Mouse (Mus musculus): ENCODE data around the gene Tgif1. TPM values are rescaled to one million over a fixed set of nuclear protein-coding genes. Genes with fewer than 3 reads are reported as not detected.

The Tgif1 gene
- polyA plus RNA-seq (2016; fragmentation: Nextera tagmentation; extraction: Ambion mirVana), result 66.8 and 68.7 TPM in 2 replicates

- ATAC-seq (ENCODE audit: low FRiP score), result peak; percentile 5; the same call in 1 of the 2 replicates
- H3K36me3 ChIP-seq, result no peaks in the 10 kb centered on the region
- peak within 1 kb of the TSS; percentile 82 for H3K9ac ChIP-seq
- WGBS, result under 1% methylated on average over 29 of the region's 29 CpGs
- no peaks in the 10 kb centered on the region for H3K9me3 ChIP-seq (replicated peaks)
- H3K27ac ChIP-seq, result peak within 1 kb of the TSS; percentile 92
- peaks cover 27% of the 10 kb centered on the region for H3K4me1 ChIP-seq
- peak within 1 kb of the TSS; percentile 93 for H3K4me2 ChIP-seq (replicated peaks)
- peaks cover 4% of the 10 kb centered on the region; the same call in 1 of the 2 replicates for H3K27me3 ChIP-seq
- H3K4me3 ChIP-seq, result peak within 1 kb of the TSS; percentile 71
These were observed at the start of gene Tgif1 for GRCm38 (mm10) chr17:70853436-70853905. Gene Tgif1, minus strand, starts transcription at chr17:70853546.

- no peaks in the 10 kb centered on the region for H3K27me3 ChIP-seq
- H3K27ac ChIP-seq, result no peak overlapping the region
- no peaks in the 10 kb centered on the region for H3K36me3 ChIP-seq
- WGBS, result 79% methylated on average over 10 of the region's 10 CpGs
- no peak overlapping the region for H3K4me3 ChIP-seq
- H3K9me3 ChIP-seq (replicated peaks), result no peaks in the 10 kb centered on the region
- ATAC-seq (ENCODE audit: low FRiP score), result no peak
- no peak overlapping the region for H3K9ac ChIP-seq
- H3K4me1 ChIP-seq, result no peaks in the 10 kb centered on the region
- no peak overlapping the region for H3K4me2 ChIP-seq (replicated peaks)
These were observed 47.3 kb upstream of the Tgif1 start for GRCm38 (mm10) chr17:70900660-70901059.

- H3K36me3 ChIP-seq, result no peaks in the 10 kb centered on the region
- H3K9me3 ChIP-seq (replicated peaks), result no peaks in the 10 kb centered on the region
- no peak overlapping the region for H3K9ac ChIP-seq
- no peak overlapping the region for H3K27ac ChIP-seq
- H3K4me3 ChIP-seq, result no peak overlapping the region
- H3K4me2 ChIP-seq (replicated peaks), result no peak overlapping the region
- no peaks in the 10 kb centered on the region for H3K4me1 ChIP-seq
- H3K27me3 ChIP-seq, result no peaks in the 10 kb centered on the region
- 92% methylated on average over 6 of the region's 6 CpGs for WGBS
- ATAC-seq (ENCODE audit: low FRiP score), result no peak
These were observed 46.3 kb upstream of the Tgif1 start for GRCm38 (mm10) chr17:70899642-70900041.

DNA sequence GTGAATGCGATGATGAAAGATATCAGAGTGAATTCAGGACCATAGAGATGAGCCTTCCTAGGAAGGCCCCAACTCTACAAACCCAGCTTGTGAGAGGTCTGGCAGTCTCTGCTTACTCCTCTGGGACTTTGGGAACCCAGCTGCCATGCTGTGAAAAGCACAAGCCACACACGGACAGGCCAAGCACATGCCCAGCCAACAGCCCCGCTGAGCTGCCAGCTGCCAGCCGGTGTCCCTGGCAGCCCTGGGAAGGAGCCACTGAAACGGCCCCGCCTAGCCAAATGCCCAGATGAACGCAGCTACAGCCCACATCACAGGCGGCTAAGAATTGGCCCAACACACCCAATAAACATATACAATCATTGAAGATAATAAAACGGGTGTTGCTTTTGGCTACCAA lies 41.5 kb upstream of the Tgif1 start:
- Histone ChIP-seq H3K9me3 (replicated peaks) (no peaks in the 10 kb centered on the region), H3K27ac (no peak overlapping the region), H3K4me3 (no peak overlapping the region), H3K9ac (no peak overlapping the region), H3K36me3 (no peaks in the 10 kb centered on the region), H3K4me1 (peaks cover 4% of the 10 kb centered on the region; the same call in 1 of the 2 replicates), H3K27me3 (no peaks in the 10 kb centered on the region), H3K4me2 (replicated peaks) (no peak overlapping the region)
- WGBS, result 89% methylated on average over 9 of the region's 9 CpGs
- ATAC-seq (ENCODE audit: low FRiP score), result no peak

DNA sequence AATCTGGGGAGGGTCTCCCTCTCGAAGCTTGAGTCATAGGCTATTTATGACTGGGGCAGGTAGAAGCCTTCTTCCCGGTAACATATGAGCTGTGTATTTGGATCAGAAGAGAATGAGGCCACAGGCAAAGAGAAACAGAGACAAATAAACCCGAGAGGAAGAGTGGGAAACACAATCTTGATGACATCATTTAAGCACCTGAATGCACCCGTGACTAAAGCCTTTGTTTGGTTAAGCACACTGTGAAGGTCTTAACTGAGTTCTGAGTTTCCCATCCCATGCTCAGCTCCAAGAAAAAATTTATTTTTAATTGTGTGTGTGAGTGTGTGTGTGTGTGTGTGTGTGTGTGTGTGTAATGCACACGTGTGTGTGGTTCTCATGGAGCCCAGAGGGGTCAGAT lies 39.8 kb upstream of the Tgif1 start:
- peaks cover 4% of the 10 kb centered on the region; the same call in 1 of the 2 replicates for H3K4me1 ChIP-seq
- 71% methylated on average over 5 of the region's 5 CpGs for WGBS
- H3K9me3 ChIP-seq (replicated peaks), result no peaks in the 10 kb centered on the region
- ATAC-seq (ENCODE audit: low FRiP score), result no peak
- no peak overlapping the region for H3K4me3 ChIP-seq
- H3K36me3 ChIP-seq, result no peaks in the 10 kb centered on the region
- H3K27ac ChIP-seq, result no peak overlapping the region
- no peak overlapping the region for H3K9ac ChIP-seq
- H3K27me3 ChIP-seq, result no peaks in the 10 kb centered on the region
- no peak overlapping the region for H3K4me2 ChIP-seq (replicated peaks)

DNA sequence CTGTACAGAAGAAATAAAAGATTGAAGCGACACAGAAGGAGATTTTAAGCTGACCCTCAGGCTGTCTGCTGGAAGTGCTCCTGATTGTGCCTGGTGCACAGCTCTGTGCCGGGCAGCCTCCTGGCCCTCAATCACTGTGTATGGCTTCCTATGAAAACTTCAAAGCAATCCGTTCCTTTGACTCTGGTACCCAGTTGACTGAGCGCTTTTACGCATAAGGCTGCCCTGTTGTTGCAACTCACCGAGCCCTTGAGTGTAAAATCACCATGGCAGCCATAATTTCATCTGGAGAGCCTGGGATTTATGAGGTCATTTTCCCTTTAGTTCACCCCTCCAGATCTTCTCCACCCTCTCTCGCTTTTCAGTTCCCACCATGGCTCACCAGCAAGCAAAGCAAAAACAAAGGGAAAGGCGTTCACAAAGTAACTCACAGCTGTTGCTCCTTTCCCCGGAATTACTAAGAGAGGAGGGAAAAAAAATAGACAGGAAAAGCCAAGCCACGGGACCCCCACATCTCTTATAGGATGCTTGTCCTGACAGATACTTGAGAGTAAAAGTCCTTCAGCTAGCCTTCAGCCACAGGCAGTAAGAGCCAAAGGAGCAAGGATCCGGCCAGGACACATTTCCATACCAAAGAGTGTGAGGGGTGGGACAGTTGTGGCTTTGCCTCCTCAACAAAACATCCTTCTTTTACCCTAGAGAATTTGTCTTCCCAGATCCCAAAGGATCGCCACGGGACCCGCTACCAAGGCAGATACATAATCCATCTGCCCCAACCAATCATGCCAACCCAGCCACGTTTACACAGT lies 39.1 kb upstream of the Tgif1 start:
- no peaks in the 10 kb centered on the region for H3K27me3 ChIP-seq
- peaks cover 4% of the 10 kb centered on the region; the same call in 1 of the 2 replicates for H3K4me1 ChIP-seq
- no peak overlapping the region for H3K27ac ChIP-seq
- no peak overlapping the region for H3K4me3 ChIP-seq
- no peaks in the 10 kb centered on the region for H3K36me3 ChIP-seq
- H3K9me3 ChIP-seq (replicated peaks), result no peaks in the 10 kb centered on the region
- no peak for ATAC-seq (ENCODE audit: low FRiP score)
- no peak overlapping the region for H3K4me2 ChIP-seq (replicated peaks)
- WGBS, result 23% methylated on average over 15 of the region's 15 CpGs
- no peak overlapping the region for H3K9ac ChIP-seq

DNA sequence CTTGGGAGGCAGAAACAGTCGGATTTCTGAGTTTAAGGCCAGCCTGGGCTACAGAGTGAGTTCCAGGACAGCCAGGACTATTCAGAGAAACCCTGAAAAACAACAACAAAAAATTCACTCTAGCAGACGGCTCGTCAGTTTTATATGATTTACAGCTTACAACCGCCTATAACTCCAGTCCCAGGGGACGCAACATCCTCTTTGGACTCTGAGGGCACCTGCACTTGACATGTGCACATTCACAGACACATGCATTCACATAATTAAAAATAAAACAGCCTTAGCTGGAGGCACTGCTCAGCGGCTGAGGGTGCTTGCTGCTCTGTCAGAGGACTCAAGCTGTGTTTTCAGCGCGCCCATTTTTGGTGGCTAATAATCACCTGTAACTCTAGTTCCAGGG lies 37.2 kb upstream of the Tgif1 start:
- H3K4me1 ChIP-seq, result peaks cover 4% of the 10 kb centered on the region; the same call in 1 of the 2 replicates

GRCm38 (mm10) chr17:70888657-70889056 lies 35.3 kb upstream of the Tgif1 start:
- Histone ChIP-seq H3K36me3 (no peaks in the 10 kb centered on the region), H3K9me3 (replicated peaks) (no peaks in the 10 kb centered on the region), H3K4me3 (no peak overlapping the region), H3K4me2 (replicated peaks) (no peak overlapping the region), H3K27me3 (no peaks in the 10 kb centered on the region), H3K9ac (no peak overlapping the region), H3K27ac (no peak overlapping the region), H3K4me1 (peaks cover 4% of the 10 kb centered on the region; the same call in 1 of the 2 replicates)
- ATAC-seq (ENCODE audit: low FRiP score), result no peak
- WGBS, result 88% methylated on average over 10 of the region's 10 CpGs

More for the DNA sequence above, 37.2 kb upstream of the Tgif1 start:
- no peak overlapping the region for H3K4me2 ChIP-seq (replicated peaks)
- no peaks in the 10 kb centered on the region for H3K36me3 ChIP-seq
- H3K9ac ChIP-seq, result no peak overlapping the region
- no peak overlapping the region for H3K4me3 ChIP-seq
- H3K27ac ChIP-seq, result no peak overlapping the region
- no peaks in the 10 kb centered on the region for H3K27me3 ChIP-seq
- H3K9me3 ChIP-seq (replicated peaks), result no peaks in the 10 kb centered on the region
- ATAC-seq (ENCODE audit: low FRiP score), result no peak
- 84% methylated on average over 8 of the region's 8 CpGs for WGBS

DNA sequence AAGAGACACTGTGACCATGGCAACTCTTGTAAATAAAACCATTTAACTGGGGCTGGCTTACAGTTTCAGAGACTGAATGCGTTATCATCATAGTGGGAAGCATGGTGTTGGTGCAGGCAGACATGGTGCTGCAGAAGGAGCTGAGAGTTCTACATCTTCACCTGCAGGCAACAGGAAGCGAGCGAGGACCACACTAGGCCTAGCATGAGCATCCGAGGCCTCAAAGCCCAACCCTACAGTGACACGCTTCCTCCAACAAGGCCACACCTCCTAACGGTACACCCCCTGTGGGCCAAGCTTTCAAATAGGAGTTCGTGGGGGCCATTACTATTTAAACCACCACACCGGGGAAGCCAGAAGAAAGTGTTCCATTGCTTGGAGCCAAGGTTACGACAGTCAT lies 34.5 kb upstream of the Tgif1 start:
- H3K27me3 ChIP-seq, result no peaks in the 10 kb centered on the region
- H3K4me2 ChIP-seq (replicated peaks), result no peak overlapping the region
- no peaks in the 10 kb centered on the region for H3K36me3 ChIP-seq
- ATAC-seq (ENCODE audit: low FRiP score), result no peak
- H3K4me1 ChIP-seq, result peaks cover 2% of the 10 kb centered on the region; the same call in 1 of the 2 replicates
- H3K27ac ChIP-seq, result no peak overlapping the region
- 94% methylated on average over 9 of the region's 9 CpGs for WGBS
- H3K4me3 ChIP-seq, result no peak overlapping the region
- H3K9ac ChIP-seq, result no peak overlapping the region
- no peaks in the 10 kb centered on the region for H3K9me3 ChIP-seq (replicated peaks)

DNA sequence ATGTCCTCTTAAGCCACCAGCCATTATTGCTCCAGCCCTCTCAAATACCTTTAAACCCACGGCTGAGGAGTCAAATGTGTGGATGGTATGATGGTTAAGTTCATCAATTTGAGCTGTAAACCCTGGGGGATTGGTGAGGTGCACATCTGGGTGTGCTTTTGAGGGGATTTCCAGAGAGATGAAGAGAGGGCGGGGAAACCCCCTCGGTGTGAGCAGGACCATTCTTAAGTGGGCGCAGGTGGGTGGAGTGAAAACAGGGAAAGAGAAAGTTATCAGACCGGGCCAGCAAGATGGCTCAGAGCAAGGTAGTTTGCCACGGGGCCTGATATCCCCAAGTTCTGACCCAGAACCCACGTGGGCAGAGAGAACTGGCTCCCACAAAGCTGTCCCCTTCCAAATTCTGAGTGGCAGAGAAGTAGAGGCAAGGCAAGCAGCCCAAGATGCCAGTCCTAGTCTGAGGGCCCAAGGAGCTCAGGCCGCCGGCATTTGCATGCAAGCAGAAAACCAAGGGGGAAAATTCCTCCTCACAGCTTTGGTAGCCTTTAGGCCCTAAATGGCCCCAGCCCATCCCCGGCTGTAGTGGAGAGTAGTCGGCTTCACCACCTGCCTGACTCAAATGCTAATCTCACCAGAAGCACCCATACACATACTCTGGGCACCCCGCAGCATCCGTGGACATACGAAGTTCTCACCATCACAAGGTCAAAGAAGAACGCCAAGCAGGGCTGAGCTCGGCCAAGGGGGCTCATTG lies 33.5 kb upstream of the Tgif1 start:
- Histone ChIP-seq H3K36me3 (no peaks in the 10 kb centered on the region), H3K4me3 (no peak overlapping the region), H3K9me3 (replicated peaks) (no peaks in the 10 kb centered on the region), H3K27me3 (no peaks in the 10 kb centered on the region), H3K4me2 (replicated peaks) (no peak overlapping the region), H3K4me1 (no peaks in the 10 kb centered on the region), H3K9ac (no peak overlapping the region), H3K27ac (no peak overlapping the region)
- 87% methylated on average over 16 of the region's 16 CpGs for WGBS
- ATAC-seq (ENCODE audit: low FRiP score), result no peak

DNA sequence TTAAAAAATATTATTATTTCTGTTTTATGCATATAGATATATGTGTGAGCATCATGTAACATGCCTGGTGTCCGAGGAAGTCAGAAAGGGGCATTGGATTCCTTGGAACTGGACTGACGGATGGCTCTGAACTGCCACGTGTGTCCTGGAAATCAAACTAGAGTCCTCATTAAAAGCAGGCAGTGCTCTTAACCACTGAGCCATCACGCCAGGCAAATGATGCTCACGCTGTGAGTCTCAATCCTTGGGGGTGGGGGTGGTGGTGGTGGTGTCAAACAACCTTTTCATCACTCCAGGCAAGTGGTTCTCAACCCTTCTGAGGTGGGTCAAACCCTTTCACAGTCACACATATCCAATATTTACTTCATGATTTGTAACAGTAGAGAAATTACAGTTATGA lies 32.5 kb upstream of the Tgif1 start:
- no peaks in the 10 kb centered on the region for H3K9me3 ChIP-seq (replicated peaks)
- H3K4me1 ChIP-seq, result no peaks in the 10 kb centered on the region
- H3K27me3 ChIP-seq, result no peaks in the 10 kb centered on the region
- 78% methylated on average over 5 of the region's 5 CpGs for WGBS
- H3K9ac ChIP-seq, result no peak overlapping the region
- no peaks in the 10 kb centered on the region for H3K36me3 ChIP-seq
- H3K4me2 ChIP-seq (replicated peaks), result no peak overlapping the region
- no peak overlapping the region for H3K4me3 ChIP-seq
- no peak overlapping the region for H3K27ac ChIP-seq
- ATAC-seq (ENCODE audit: low FRiP score), result no peak

GRCm38 (mm10) chr17:70881934-70882333 lies 28.6 kb upstream of the Tgif1 start:
- Histone ChIP-seq H3K9ac (no peak overlapping the region), H3K9me3 (replicated peaks) (no peaks in the 10 kb centered on the region), H3K27me3 (no peaks in the 10 kb centered on the region), H3K4me2 (replicated peaks) (no peak overlapping the region), H3K4me3 (no peak overlapping the region), H3K27ac (no peak overlapping the region), H3K4me1 (no peaks in the 10 kb centered on the region), H3K36me3 (no peaks in the 10 kb centered on the region)
- ATAC-seq (ENCODE audit: low FRiP score), result no peak
- WGBS, result 83% methylated on average over 10 of the region's 10 CpGs

Data from hindbrain, embryonic 12.5 days (tissue).